Mouse (Mus musculus): ENCODE measurements at regions not wholly inside any gene's neighbourhood (a gene's known extent, or its start where the extent isn't known, plus 50 kb on each side); places are given as distances from the start of the nearest gene placed in this dataset.

DNA sequence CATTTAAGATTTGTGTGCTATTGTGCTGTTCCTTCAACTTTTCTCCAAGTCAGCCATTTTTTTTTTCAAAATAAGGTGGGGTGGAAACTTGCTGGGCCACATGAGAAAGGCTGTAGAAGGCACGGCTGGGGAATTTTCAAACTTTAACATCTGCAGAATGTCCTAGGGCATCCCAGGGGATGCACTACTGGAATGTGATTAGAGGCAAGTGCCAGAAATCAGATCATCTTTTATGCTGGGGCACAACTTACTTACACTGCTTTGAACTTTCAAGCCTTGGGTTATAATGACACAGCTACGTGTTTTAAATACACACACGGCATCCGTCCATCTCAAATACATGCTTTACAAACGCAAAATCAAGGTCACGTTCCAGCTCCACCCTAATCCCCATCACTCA is 463.0 kb downstream of the Pik3r1 start:
- DNase-seq (ENCODE audit: low read depth, low spot score): no peak

- no peak for DNase-seq (ENCODE audit: low read depth, low spot score)
These were observed 466.7 kb downstream of the Pik3r1 start for GRCm38 (mm10) chr13:101301361-101301760.

DNA sequence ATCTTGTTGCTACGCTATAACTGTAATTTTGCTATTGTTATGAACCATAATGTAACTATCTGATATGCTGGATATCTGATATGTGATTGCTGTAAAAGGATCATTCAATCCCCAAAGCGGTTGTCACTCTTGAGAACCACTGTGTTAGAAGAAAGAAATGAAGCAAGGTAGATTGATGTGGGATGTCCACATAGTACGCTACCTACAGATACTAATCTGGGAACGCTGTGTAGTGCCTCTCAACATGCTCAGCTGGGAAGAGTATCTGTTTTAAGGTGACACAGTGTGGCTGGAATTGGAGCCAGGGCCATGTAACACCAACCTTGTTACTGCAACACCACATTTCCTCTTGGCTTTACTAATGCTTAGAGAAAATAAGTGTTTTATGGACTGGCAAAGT is 456.2 kb upstream of the Slc30a5 start:
- DNase-seq (ENCODE audit: low read depth, low spot score): no peak

DNA sequence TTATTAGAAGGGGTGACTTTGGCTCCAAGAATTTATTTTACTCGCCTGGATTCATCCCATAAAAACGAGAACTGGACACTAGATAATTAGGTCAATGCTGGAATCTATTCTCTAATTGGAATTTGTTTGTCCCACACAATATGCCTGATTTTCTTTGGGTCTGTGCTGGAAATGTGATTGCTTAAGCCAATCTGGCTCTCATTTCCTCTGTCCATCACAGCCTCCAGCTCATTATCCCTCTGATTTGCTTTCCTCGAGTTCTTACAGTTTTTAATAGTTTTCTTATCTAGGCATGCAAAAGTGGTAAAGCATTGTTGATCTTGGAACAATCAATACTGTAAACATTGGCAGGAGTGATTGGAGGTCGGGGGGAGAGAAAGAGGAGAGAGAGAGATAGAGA is 453.9 kb upstream of the Slc30a5 start:
- DNase-seq (ENCODE audit: low read depth, low spot score): no peak

- no peak for DNase-seq (ENCODE audit: low read depth, low spot score)
These were observed 453.0 kb upstream of the Slc30a5 start for GRCm38 (mm10) chr13:101286029-101286917.

- no peak for DNase-seq (ENCODE audit: low read depth, low spot score)
These were observed 444.9 kb upstream of the Slc30a5 start for GRCm38 (mm10) chr13:101278127-101278526.

- DNase-seq (ENCODE audit: low read depth, low spot score): no peak
These were observed 443.5 kb upstream of the Slc30a5 start for GRCm38 (mm10) chr13:101276766-101277165.

DNA sequence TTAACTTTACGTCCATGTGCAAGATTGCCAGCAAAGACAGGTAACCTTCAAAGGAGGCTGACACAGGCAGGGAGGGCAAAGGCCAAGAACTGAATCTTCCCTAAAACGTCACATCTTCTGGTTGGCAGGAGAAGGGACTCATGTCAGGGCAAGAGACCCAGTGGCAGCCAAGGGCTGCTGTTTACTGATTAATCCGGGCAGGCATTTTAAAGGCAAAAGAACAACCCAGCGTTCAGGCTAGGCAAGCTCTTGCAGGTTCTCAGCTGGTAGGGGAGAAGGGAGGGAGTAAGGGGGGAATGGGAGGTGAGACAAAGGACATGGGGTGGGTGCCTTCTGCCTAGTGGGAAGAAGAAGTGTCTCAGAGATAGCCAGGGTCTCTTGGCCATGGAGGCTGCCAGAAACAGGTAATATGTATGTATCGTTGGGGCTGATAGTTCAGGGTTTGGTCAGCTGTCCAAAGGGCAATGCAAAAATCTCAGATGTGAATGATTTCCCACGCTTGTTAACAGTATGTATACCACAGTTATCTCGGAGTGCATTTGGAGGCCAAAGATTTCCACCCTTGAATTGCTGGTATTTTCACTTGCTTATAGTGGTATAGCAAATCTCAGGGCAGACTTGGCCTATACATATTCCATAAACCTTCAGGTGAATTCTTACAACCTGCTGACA is 441.4 kb upstream of the Slc30a5 start:
- no peak for DNase-seq (ENCODE audit: low read depth, low spot score)

DNA sequence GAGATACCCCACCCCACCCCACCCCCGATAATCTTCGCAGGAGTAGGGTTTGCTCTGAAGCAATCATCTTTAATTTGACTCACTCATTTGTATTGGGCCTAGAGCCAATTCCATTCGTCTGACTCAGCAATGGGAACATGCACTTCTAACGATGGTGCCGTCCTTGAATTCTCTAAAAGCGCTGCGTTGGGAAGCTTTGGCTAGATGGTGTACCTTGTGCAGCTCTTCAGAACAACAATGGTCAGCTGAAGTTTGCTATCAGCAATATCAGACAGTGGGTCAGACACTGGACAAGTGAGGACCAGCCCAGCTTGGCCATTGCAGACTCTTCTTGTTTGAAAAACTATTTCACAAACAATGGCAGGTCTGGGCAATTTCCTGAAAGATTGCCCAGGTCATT is 440.1 kb upstream of the Slc30a5 start:
- no peak for DNase-seq (ENCODE audit: low read depth, low spot score)

GRCm38 (mm10) chr13:101253698-101254468 is 420.7 kb upstream of the Slc30a5 start:
- DNase-seq (ENCODE audit: low read depth, low spot score): peak; percentile 17

- DNase-seq (ENCODE audit: low read depth, low spot score): no peak
These were observed 416.1 kb upstream of the Slc30a5 start for GRCm38 (mm10) chr13:101249369-101249768.

GRCm38 (mm10) chr13:101244326-101244725 is 411.1 kb upstream of the Slc30a5 start:
- no peak for DNase-seq (ENCODE audit: low read depth, low spot score)

DNA sequence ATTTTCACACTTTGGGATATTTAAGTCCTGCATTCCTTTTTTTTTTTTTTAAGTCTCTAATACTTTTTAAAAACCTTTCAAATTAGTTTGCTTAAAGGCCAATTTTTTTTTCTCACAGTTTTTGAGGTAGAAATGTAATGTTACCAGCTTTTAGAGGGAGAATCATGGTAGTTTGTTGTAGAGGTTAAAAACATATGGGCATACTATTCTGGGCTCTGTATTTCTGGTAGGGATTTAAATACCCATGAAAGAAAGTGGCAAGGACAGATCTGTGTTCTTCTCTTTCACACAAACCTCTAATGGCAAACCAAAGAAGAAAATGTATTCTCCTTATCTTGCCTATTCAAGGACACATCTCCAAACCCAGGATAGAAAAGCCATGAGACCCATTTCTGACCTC is 405.6 kb upstream of the Slc30a5 start:
- DNase-seq (ENCODE audit: low read depth, low spot score): no peak

DNA sequence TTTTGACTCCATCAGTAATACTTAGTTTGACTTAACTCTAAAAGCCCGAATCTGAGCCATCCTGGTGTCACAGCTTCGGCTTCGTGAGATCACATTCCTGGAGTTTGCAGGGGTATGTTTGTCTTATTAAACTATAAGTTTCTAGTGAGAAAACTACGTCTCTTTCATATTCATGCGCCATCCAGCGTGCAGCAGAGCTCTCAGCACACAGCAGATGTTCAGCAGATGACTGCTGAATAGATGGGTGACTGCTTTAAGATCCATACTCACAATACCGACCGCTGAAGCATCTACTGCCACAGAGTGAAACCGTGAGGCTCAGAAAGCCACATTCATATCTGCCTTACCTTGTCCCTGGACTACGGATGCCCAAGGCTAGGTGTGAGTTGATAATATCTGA is 403.8 kb upstream of the Slc30a5 start:
- no peak for DNase-seq (ENCODE audit: low read depth, low spot score)

DNA sequence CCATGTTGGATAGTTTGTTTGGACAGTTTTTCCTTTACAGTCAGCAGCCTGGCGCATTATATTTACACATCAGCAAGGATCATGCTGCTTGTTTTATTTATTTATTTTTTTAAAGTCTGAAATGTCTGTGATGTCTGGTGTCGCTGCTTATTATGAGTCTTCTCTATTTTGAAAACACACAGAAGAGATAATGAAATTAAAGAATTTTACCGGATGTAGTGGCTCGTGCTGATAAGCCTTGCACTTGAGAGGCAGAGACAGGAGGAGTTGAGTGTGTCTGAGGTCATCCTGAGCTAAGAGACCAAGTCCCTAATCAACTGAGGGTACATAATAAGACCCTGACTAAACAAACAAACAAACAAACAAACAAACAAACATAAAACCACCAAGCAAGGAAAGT is 402.6 kb upstream of the Slc30a5 start:
- DNase-seq (ENCODE audit: low read depth, low spot score): no peak

GRCm38 (mm10) chr13:101235110-101235509 is 401.9 kb upstream of the Slc30a5 start:
- DNase-seq (ENCODE audit: low read depth, low spot score): no peak

DNA sequence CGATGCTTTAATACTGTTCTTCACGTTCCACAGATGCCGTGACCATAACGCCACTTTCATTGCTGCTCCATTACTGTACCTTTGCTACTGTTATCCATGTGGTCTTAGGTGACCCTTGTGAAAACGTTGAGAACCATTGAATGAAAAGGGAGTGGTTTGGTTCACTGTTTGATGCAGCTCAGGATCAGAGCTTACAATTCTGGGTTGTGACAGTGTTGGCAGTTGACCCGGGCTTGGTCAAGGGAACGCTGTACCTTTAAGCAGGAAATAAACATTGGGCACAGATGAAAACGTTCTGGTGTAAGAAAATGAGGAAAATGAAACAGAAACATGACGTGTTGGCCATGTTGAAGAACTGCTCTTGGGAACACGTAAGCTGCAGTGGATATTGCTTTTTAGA is 401.3 kb upstream of the Slc30a5 start:
- no peak for DNase-seq (ENCODE audit: low read depth, low spot score)

GRCm38 (mm10) chr13:101233843-101234281 is 400.6 kb upstream of the Slc30a5 start:
- DNase-seq (ENCODE audit: low read depth, low spot score): no peak

DNA sequence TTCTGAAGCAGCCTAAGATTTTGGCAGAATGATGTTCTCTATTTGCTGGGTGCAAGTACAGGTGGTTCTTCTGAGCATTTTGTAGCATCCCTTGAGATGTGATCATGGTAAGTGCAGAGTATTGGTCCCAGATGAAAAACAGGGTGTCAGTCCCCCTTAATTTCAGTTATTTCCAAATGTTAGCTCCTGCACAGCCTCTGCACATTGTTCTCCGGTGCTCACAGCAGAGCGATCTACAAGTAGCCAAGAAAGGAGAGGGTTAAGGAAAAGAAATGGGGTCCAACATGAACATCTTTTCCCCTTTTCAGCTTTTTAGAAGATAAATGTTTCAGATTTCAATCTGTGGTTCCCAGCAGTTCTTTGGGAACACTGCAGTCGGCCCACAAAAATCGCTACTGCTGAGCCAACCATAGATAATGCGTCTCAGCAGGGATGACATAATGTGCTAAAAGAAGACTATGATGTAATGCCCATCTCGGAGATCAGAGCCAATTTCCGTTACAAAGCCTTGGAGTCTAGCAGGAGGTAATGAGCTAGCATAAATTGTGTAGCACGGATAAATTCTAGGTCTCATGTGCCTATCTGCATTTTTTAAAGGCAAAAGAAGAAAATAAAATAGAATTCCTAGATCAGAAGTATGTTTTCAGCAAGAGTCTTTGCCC is 400.1 kb upstream of the Slc30a5 start:
- no peak for DNase-seq (ENCODE audit: low read depth, low spot score)

GRCm38 (mm10) chr13:101229861-101230260 is 396.6 kb upstream of the Slc30a5 start:
- DNase-seq (ENCODE audit: low read depth, low spot score): no peak

DNA sequence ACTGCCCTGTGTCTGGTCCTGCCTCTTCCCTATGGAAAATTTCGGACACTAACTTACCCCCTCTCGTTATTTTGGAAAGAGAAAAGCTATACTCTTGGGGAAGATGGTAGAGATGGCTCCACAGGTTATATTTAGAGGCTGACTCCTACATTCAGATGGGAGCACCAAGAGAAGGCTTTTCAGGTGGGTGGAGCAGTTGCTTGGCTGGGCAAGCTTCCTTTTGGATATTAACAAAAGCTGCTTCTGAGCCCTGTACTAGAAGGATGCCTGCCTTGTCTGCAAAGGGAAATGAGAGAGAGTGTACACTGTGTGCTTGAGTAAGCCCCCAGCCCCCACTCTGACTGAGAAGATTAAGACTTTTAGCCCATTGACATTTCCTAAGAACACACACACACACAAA is 392.1 kb upstream of the Slc30a5 start:
- DNase-seq (ENCODE audit: low read depth, low spot score): no peak

Measured in forelimb bud, embryonic 11.5 days (tissue).